Mouse (Mus musculus): ENCODE measurements around the gene Smco4. TPM values are rescaled to one million over a fixed set of nuclear protein-coding genes. Genes with fewer than 3 reads are reported as not detected.

Smco4 gene
- polyA plus RNA-seq, 1 experiment from 2014 or later, result 3.4 TPM

DNA sequence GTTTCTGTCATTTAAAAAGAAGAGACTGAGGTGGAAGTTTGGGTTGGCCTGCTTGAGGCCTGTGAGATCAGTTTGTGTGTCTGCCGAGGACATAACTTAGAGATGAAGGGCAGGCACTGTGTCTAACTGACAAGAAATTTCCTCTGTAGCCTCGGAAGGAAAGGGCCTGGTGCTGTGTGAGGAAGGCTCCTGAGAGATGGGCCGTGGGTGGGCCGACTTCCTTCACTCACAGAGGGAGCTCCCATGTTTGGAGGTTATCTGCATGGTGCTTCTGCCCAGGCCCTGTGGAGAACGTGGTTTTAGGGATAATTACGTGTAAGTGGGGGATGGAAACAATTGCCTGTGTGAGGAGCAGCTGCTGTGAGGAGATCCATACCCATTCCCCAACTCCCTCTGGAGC, 10.6 kb downstream of the Smco4 start:
- no peak for ATAC-seq (ENCODE audit: low read depth)
- Histone ChIP-seq H3K27me3 (ENCODE audit: control insufficient read depth, insufficient read depth, low read depth, low read length) (no peaks in the 10 kb centered on the region), H3K9ac (ENCODE audit: low read length) (no peak overlapping the region), H3K4me2 (ENCODE audit: low read depth, low read length) (no peak overlapping the region), H3K4me1 (replicated peaks; ENCODE audit: control insufficient read depth, insufficient read depth, low read length) (peaks cover 20% of the 10 kb centered on the region), H3K36me3 (ENCODE audit: control insufficient read depth, insufficient read depth, low read length) (no peaks in the 10 kb centered on the region), H3K9me3 (ENCODE audit: control insufficient read depth, low read length) (no peaks in the 10 kb centered on the region), H3K4me3 (ENCODE audit: low read length) (no peak overlapping the region), H3K27ac (ENCODE audit: low read length) (no peak overlapping the region)
- WGBS, result 35% methylated on average over 6 of the region's 6 CpGs

DNA sequence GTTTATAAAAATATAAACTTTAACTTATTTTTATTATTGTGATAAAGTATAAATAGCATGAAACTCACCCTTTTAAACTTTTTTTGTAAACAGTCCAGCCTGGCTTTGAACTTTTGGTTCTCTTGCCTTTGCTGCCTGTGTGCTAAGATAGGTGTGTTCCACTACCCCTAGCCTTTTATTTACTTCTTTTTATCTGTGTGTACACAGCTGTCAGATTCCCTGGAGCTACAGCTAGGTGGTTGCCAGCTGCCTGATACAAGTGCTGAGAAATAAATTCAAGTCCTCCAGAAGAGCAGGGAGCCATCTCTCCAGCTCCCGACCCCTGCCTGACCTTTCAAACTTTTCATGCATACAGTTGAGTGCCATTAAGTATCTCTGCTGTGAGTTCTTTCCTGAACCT, 12.1 kb downstream of the Smco4 start:
- H3K9ac ChIP-seq (ENCODE audit: low read length), result no peak overlapping the region
- ATAC-seq (ENCODE audit: low read depth), result no peak
- H3K4me3 ChIP-seq (ENCODE audit: low read length), result no peak overlapping the region
- no peaks in the 10 kb centered on the region for H3K36me3 ChIP-seq (ENCODE audit: control insufficient read depth, insufficient read depth, low read length)
- H3K9me3 ChIP-seq (ENCODE audit: control insufficient read depth, low read length), result no peaks in the 10 kb centered on the region
- H3K27me3 ChIP-seq (ENCODE audit: control insufficient read depth, insufficient read depth, low read depth, low read length), result no peaks in the 10 kb centered on the region
- H3K4me1 ChIP-seq (replicated peaks; ENCODE audit: control insufficient read depth, insufficient read depth, low read length), result peaks cover 23% of the 10 kb centered on the region
- 24% methylated on average over 1 of the region's 1 CpGs for WGBS
- H3K27ac ChIP-seq (ENCODE audit: low read length), result no peak overlapping the region
- no peak overlapping the region for H3K4me2 ChIP-seq (ENCODE audit: low read depth, low read length)

- no peak overlapping the region for H3K4me3 ChIP-seq (ENCODE audit: low read length)
- H3K36me3 ChIP-seq (ENCODE audit: control insufficient read depth, insufficient read depth, low read length), result no peaks in the 10 kb centered on the region
- H3K27me3 ChIP-seq (ENCODE audit: control insufficient read depth, insufficient read depth, low read depth, low read length), result no peaks in the 10 kb centered on the region
- no peak overlapping the region for H3K4me2 ChIP-seq (ENCODE audit: low read depth, low read length)
- no peaks in the 10 kb centered on the region for H3K9me3 ChIP-seq (ENCODE audit: control insufficient read depth, low read length)
- H3K4me1 ChIP-seq (replicated peaks; ENCODE audit: control insufficient read depth, insufficient read depth, low read length), result peaks cover 23% of the 10 kb centered on the region
- 59% methylated on average over 3 of the region's 3 CpGs for whole genome bisulfite sequencing
- peak overlapping the region; percentile 64; the same call in 1 of the 2 replicates for H3K27ac ChIP-seq (ENCODE audit: low read length)
- ATAC-seq (ENCODE audit: low read depth), result no peak
- H3K9ac ChIP-seq (ENCODE audit: low read length), result no peak overlapping the region
Measured at GRCm38 (mm10) chr9:15506863-15507262, 13.6 kb downstream of the Smco4 start.

DNA sequence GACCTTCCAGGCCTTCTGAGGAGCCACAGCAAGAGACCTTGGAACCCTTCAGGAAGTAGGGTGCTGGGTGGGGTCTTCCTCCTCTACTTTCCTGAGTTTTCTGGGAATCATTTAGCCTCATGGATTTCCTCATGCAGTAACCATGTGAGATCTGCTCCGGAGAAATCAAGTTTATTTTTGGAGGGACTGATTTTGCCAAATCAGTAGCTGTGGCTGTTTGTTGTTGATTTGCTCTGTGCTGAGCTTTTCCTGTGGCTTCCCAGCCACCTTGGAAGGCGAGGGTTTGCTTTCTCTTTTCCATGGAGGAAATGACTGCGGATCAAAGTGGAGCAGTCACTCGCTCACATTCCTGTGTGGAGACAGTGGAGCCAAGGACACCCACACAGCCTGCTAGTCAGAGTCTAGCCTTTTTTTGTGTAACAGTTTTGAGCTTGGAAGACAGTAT, 14.2 kb downstream of the Smco4 start:
- Histone ChIP-seq H3K36me3 (ENCODE audit: control insufficient read depth, insufficient read depth, low read length) (no peaks in the 10 kb centered on the region), H3K4me3 (ENCODE audit: low read length) (no peak overlapping the region), H3K9me3 (ENCODE audit: control insufficient read depth, low read length) (no peaks in the 10 kb centered on the region), H3K9ac (ENCODE audit: low read length) (no peak overlapping the region), H3K4me2 (ENCODE audit: low read depth, low read length) (no peak overlapping the region), H3K27me3 (ENCODE audit: control insufficient read depth, insufficient read depth, low read depth, low read length) (no peaks in the 10 kb centered on the region), H3K27ac (ENCODE audit: low read length) (peak overlapping the region; percentile 64), H3K4me1 (replicated peaks; ENCODE audit: control insufficient read depth, insufficient read depth, low read length) (peaks cover 23% of the 10 kb centered on the region)
- ATAC-seq (ENCODE audit: low read depth), result peak; percentile 45
- WGBS, result 36% methylated on average over 4 of the region's 4 CpGs

GRCm38 (mm10) chr9:15509363-15509762, 16.1 kb downstream of the Smco4 start:
- Histone ChIP-seq H3K27ac (ENCODE audit: low read length) (peak overlapping the region; percentile 29; the same call in 1 of the 2 replicates), H3K4me1 (replicated peaks; ENCODE audit: control insufficient read depth, insufficient read depth, low read length) (peaks cover 27% of the 10 kb centered on the region)

DNA sequence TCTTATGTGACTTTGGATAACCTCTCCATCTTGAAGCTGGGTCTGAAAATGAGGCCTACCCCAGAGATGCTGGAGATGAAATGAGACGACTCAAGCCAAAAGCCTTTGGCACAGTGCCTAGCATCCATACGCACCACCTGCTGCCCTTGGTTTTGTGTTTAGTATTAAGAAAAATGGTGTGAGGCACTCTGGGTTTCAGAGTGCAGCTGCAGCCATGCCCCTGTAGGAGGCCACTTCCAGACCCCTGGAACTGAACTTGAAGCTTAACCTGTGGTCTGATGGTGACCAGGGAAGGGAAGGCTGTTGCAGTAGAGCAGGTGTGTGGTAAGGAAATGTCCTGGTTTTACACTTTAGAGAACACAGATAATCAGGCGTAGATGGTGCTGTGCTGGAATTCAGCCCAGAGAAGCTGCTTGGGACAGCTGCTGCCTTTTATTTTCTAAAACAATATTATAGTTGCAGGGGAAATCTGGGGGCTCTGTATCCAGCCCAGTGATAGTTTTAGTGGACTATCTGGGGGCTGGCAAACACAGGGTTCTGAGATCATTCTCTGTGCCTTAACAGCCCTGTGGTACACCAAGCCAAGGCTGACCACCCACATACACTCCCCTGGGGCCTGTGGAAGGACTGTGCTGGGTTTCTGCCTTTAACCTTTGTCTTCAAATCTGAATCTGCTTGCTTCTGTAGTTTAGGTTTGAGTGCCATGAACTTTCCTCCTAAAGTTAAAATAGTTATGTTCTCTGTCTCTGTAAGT, 17.5 kb downstream of the Smco4 start:
- H3K27me3 ChIP-seq (ENCODE audit: control insufficient read depth, insufficient read depth, low read depth, low read length), result no peaks in the 10 kb centered on the region
- no peak overlapping the region for H3K4me3 ChIP-seq (ENCODE audit: low read length)
- H3K27ac ChIP-seq (ENCODE audit: low read length), result no peak overlapping the region
- no peaks in the 10 kb centered on the region for H3K36me3 ChIP-seq (ENCODE audit: control insufficient read depth, insufficient read depth, low read length)
- WGBS, result 37% methylated on average over 3 of the region's 3 CpGs
- no peaks in the 10 kb centered on the region for H3K9me3 ChIP-seq (ENCODE audit: control insufficient read depth, low read length)
- H3K4me1 ChIP-seq (replicated peaks; ENCODE audit: control insufficient read depth, insufficient read depth, low read length), result peaks cover 19% of the 10 kb centered on the region
- ATAC-seq (ENCODE audit: low read depth), result no peak
- H3K4me2 ChIP-seq (ENCODE audit: low read depth, low read length), result no peak overlapping the region
- no peak overlapping the region for H3K9ac ChIP-seq (ENCODE audit: low read length)

More at GRCm38 (mm10) chr9:15509363-15509762, 16.1 kb downstream of the Smco4 start:
- H3K4me2 ChIP-seq (ENCODE audit: low read depth, low read length), result no peak overlapping the region
- 43% methylated on average over 3 of the region's 3 CpGs for WGBS
- no peak for ATAC-seq (ENCODE audit: low read depth)
- H3K36me3 ChIP-seq (ENCODE audit: control insufficient read depth, insufficient read depth, low read length), result no peaks in the 10 kb centered on the region
- H3K9ac ChIP-seq (ENCODE audit: low read length), result no peak overlapping the region
- no peaks in the 10 kb centered on the region for H3K27me3 ChIP-seq (ENCODE audit: control insufficient read depth, insufficient read depth, low read depth, low read length)
- no peak overlapping the region for H3K4me3 ChIP-seq (ENCODE audit: low read length)
- no peaks in the 10 kb centered on the region for H3K9me3 ChIP-seq (ENCODE audit: control insufficient read depth, low read length)

DNA sequence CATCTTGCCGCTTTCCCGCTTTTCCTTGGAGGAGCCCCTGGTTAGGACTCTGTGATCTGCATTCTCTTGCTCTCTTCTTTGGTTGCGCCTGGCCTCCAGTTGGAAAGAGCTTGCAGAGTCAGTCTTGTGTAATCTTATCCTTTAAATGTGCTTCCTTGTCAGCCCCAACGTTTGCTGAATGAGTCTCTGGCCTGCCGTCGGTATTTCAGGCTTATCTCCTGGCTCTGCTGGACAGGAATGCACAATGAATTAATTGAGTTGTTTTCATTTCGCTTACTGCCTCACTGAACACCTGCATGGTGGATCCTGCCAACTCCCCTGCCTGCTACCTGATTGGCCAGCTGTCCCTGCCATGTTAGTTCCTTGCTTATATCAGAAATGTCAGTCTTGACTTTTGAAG, 19.7 kb downstream of the Smco4 start:
- no peak overlapping the region for H3K4me2 ChIP-seq (ENCODE audit: low read depth, low read length)
- H3K36me3 ChIP-seq (ENCODE audit: control insufficient read depth, insufficient read depth, low read length), result no peaks in the 10 kb centered on the region
- no peaks in the 10 kb centered on the region for H3K27me3 ChIP-seq (ENCODE audit: control insufficient read depth, insufficient read depth, low read depth, low read length)
- peak; percentile 43 for ATAC-seq (ENCODE audit: low read depth)
- 38% methylated on average over 7 of the region's 7 CpGs for WGBS
- H3K27ac ChIP-seq (ENCODE audit: low read length), result no peak overlapping the region
- no peak overlapping the region for H3K9ac ChIP-seq (ENCODE audit: low read length)
- H3K9me3 ChIP-seq (ENCODE audit: control insufficient read depth, low read length), result no peaks in the 10 kb centered on the region
- H3K4me3 ChIP-seq (ENCODE audit: low read length), result no peak overlapping the region
- peaks cover 10% of the 10 kb centered on the region for H3K4me1 ChIP-seq (replicated peaks; ENCODE audit: control insufficient read depth, insufficient read depth, low read length)

- Histone ChIP-seq H3K4me3 (ENCODE audit: low read length) (no peak overlapping the region), H3K36me3 (ENCODE audit: control insufficient read depth, insufficient read depth, low read length) (no peaks in the 10 kb centered on the region), H3K27ac (ENCODE audit: low read length) (no peak overlapping the region), H3K4me2 (ENCODE audit: low read depth, low read length) (no peak overlapping the region), H3K27me3 (ENCODE audit: control insufficient read depth, insufficient read depth, low read depth, low read length) (no peaks in the 10 kb centered on the region), H3K9ac (ENCODE audit: low read length) (no peak overlapping the region), H3K9me3 (ENCODE audit: control insufficient read depth, low read length) (no peaks in the 10 kb centered on the region), H3K4me1 (replicated peaks; ENCODE audit: control insufficient read depth, insufficient read depth, low read length) (0 out of 2 replicates have a peak, but pooled peaks cover 4% of the 10 kb centered on the region)
- ATAC-seq (ENCODE audit: low read depth), result no peak
- 57% methylated on average over 2 of the region's 2 CpGs for WGBS
Measured at GRCm38 (mm10) chr9:15516007-15516406, 22.8 kb downstream of the Smco4 start.

DNA sequence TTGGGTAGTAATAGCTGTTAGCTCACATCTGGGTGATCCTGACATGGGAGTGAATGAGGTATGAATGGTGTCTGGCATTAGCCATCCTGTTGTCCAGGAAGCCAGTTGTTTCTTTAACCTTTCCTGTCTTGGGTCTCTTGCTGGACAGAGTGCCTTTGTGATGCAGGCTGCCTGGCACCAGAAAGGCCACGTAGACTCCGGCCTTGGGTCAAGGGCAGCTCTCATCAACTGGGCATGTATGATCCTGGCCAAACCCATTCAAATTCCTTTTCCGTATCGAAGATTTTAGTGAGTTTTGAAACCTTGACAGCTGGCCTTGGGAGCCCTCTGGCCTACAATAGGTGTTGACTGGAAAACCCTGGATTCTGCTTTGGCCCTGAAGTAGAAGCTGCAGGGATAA, 24.7 kb downstream of the Smco4 start:
- ATAC-seq (ENCODE audit: low read depth), result no peak
- no peak overlapping the region for H3K9ac ChIP-seq (ENCODE audit: low read length)
- H3K4me2 ChIP-seq (ENCODE audit: low read depth, low read length), result no peak overlapping the region
- no peak overlapping the region for H3K27ac ChIP-seq (ENCODE audit: low read length)
- no peaks in the 10 kb centered on the region for H3K9me3 ChIP-seq (ENCODE audit: control insufficient read depth, low read length)
- no peaks in the 10 kb centered on the region for H3K27me3 ChIP-seq (ENCODE audit: control insufficient read depth, insufficient read depth, low read depth, low read length)
- no peak overlapping the region for H3K4me3 ChIP-seq (ENCODE audit: low read length)
- no peaks in the 10 kb centered on the region for H3K36me3 ChIP-seq (ENCODE audit: control insufficient read depth, insufficient read depth, low read length)
- 70% methylated on average over 4 of the region's 4 CpGs for WGBS
- peaks cover 6% of the 10 kb centered on the region; the same call in 1 of the 2 replicates for H3K4me1 ChIP-seq (replicated peaks; ENCODE audit: control insufficient read depth, insufficient read depth, low read length)

Data from lung, embryonic 16.5 days (tissue).